10 mouse cellular contexts compared by ENCODE assay signal in genomic region chr15:8761741-8762271, GRCm38 (mm10). TPM values are rescaled to one million over a fixed set of nuclear protein-coding genes. Genes with fewer than 3 reads are reported as not detected.
DNase-seq lines count a peak whose midpoint lies in the region; ATAC-seq and TF ChIP-seq lines count a peak whose summit lies in the region.
"Had no signal": no experiment of that assay in that cellular context is flagged by ENCODE, and none has a peak within 500 bp of the region (broad histone marks: within the 10 kb centered on the region; RNA-seq: fewer than 3 reads in every experiment).

No protein-coding gene starts in this region.

- H3K9me3 ChIP-seq in lung, postnatal 0 days (ENCODE audit: low read length): no peaks in the 10 kb centered on the region
- no peaks in the 10 kb centered on the region for H3K9me3 ChIP-seq in hindbrain, postnatal 0 days (ENCODE audit: low read length)
- H3K9me3 ChIP-seq in stomach, embryonic 14.5 days (ENCODE audit: control insufficient read depth, low read depth, low read length): no peaks in the 10 kb centered on the region
- H3K9me3 ChIP-seq: embryonic facial prominence, embryonic 15.5 days; midbrain, embryonic 12.5 days had no signal

- 13% methylated on average over 9 of the region's 9 CpGs for WGBS in lung, postnatal 0 days
- 36% methylated on average over 9 of the region's 9 CpGs for WGBS in hindbrain, postnatal 0 days
- 16% methylated on average over 9 of the region's 9 CpGs for WGBS in stomach, embryonic 14.5 days

- DNase-seq in lung, postnatal 0 days (ENCODE audit: low spot score): peak; percentile 62
- no peak for DNase-seq in lung, postnatal 4 days
- DNase-seq in hindbrain, postnatal 0 days (ENCODE audit: low spot score): peak; percentile 53
- no peak for DNase-seq in cerebellum, postnatal 36 days
- DNase-seq in left cerebral cortex, adult 8-10 months (ENCODE audit: low spot score in 2 of 2): no peak
- DNase-seq in ovary, postnatal 10 days (ENCODE audit: low spot score): no peak

- H3K9ac ChIP-seq in lung, postnatal 0 days (replicated peaks; ENCODE audit: low read depth): no peak overlapping the region
- H3K9ac ChIP-seq in hindbrain, postnatal 0 days (replicated peaks; ENCODE audit: low read length): no peak overlapping the region
- H3K9ac ChIP-seq in stomach, embryonic 14.5 days (replicated peaks; ENCODE audit: low read depth, low read length): no peak overlapping the region
- H3K9ac ChIP-seq: embryonic facial prominence, embryonic 15.5 days; midbrain, embryonic 12.5 days had no signal

- no peaks in the 10 kb centered on the region for H3K4me1 ChIP-seq in lung, postnatal 0 days (ENCODE audit: insufficient read depth, low read depth, low read length)
- H3K4me1 ChIP-seq in hindbrain, postnatal 0 days (ENCODE audit: insufficient read depth, low read length): no peaks in the 10 kb centered on the region
- H3K4me1 ChIP-seq in stomach, embryonic 14.5 days (ENCODE audit: control insufficient read depth, insufficient read depth, low read length): peaks cover 5% of the 10 kb centered on the region; the same call in 1 of the 2 replicates
- H3K4me1 ChIP-seq: embryonic facial prominence, embryonic 15.5 days had no signal

- TF ChIP-seq EP300 in lung, postnatal 0 days (IDR thresholded peaks at IDR 0.05): no peak

- H3K4me2 ChIP-seq in lung, postnatal 0 days (replicated peaks; ENCODE audit: low read depth, low read length): no peak overlapping the region
- H3K4me2 ChIP-seq in hindbrain, postnatal 0 days (ENCODE audit: low read depth, low read length): no peak overlapping the region
- 0 out of 2 replicates have a peak overlapping the region, but pooled peaks have one; percentile 5 for H3K4me2 ChIP-seq in stomach, embryonic 14.5 days (replicated peaks; ENCODE audit: low read depth, low read length)
- H3K4me2 ChIP-seq: embryonic facial prominence, embryonic 15.5 days; midbrain, embryonic 12.5 days had no signal

- no peak for TF ChIP-seq CTCF in lung, postnatal 0 days (IDR thresholded peaks at IDR 0.05)
- no peak for TF ChIP-seq CTCF in hindbrain, postnatal 0 days (IDR thresholded peaks at IDR 0.05; ENCODE audit: low read depth)

- no peaks in the 10 kb centered on the region for H3K27me3 ChIP-seq in lung, postnatal 0 days (replicated peaks; ENCODE audit: insufficient read depth, low read length)
- H3K27me3 ChIP-seq in hindbrain, postnatal 0 days (ENCODE audit: insufficient read depth, low read length): no peaks in the 10 kb centered on the region
- no peaks in the 10 kb centered on the region for H3K27me3 ChIP-seq in stomach, embryonic 14.5 days (ENCODE audit: control insufficient read depth, insufficient read depth, low read length)
- H3K27me3 ChIP-seq: embryonic facial prominence, embryonic 15.5 days; midbrain, embryonic 12.5 days had no signal

- peak; percentile 30; the same call in 1 of the 2 replicates for ATAC-seq in lung, postnatal 0 days
- peak; percentile 82 for ATAC-seq in erythroblast, adult 5-6 weeks (replicated peaks; ENCODE audit: low FRiP score, poor library complexity, severe bottlenecking)
- peak; percentile 78 for ATAC-seq in hindbrain, postnatal 0 days
- ATAC-seq in stomach, embryonic 14.5 days (ENCODE audit: insufficient number of reproducible peaks, insufficient read depth, low FRiP score, low read depth): peak; percentile 38; the same call in 1 of the 2 replicates

- H3K36me3 ChIP-seq in lung, postnatal 0 days (ENCODE audit: insufficient read depth, low read length): no peaks in the 10 kb centered on the region
- no peaks in the 10 kb centered on the region for H3K36me3 ChIP-seq in hindbrain, postnatal 0 days (ENCODE audit: insufficient read depth, low read length)
- no peaks in the 10 kb centered on the region for H3K36me3 ChIP-seq in stomach, embryonic 14.5 days (ENCODE audit: control insufficient read depth, insufficient read depth, low read length)
- H3K36me3 ChIP-seq: embryonic facial prominence, embryonic 15.5 days; midbrain, embryonic 12.5 days had no signal

- 0 out of 2 replicates have a peak overlapping the region, but pooled peaks have one; percentile 26 for H3K27ac ChIP-seq in lung, postnatal 0 days (ENCODE audit: low read length)
- H3K27ac ChIP-seq in hindbrain, postnatal 0 days: no peak overlapping the region
- peak overlapping the region; percentile 66 for H3K27ac ChIP-seq in stomach, embryonic 14.5 days (ENCODE audit: low read length)
- H3K27ac ChIP-seq: embryonic facial prominence, embryonic 15.5 days; midbrain, embryonic 12.5 days had no signal

- no peak overlapping the region for H3K4me3 ChIP-seq in lung, postnatal 0 days (ENCODE audit: low read depth, low read length)
- H3K4me3 ChIP-seq in hindbrain, postnatal 0 days (ENCODE audit: low read length): no peak overlapping the region
- H3K4me3 ChIP-seq in stomach, embryonic 14.5 days (ENCODE audit: low read depth, low read length): no peak overlapping the region
- H3K4me3 ChIP-seq: embryonic facial prominence, embryonic 15.5 days; midbrain, embryonic 12.5 days had no signal

RNA-seq across cellular contexts. Expression of gene Slc1a3, which starts 51.2 kb away (rescaled TPM):
- 17.2 and 18.5 TPM in 2 replicates for polyA plus RNA-seq in lung, postnatal 0 days (2015; fragmentation: Nextera tagmentation; extraction: Ambion mirVana)
- 0.38 and 0.84 TPM in 2 replicates for total RNA-seq in erythroblast, adult 5-6 weeks (2015; ENCODE audit: low replicate concordance)
- 0.34 and 1.5 TPM in 2 replicates for total RNA-seq in erythroblast, adult 5-6 weeks (2017; ENCODE audit: low replicate concordance)
- 320 and 325 TPM in 2 replicates for total RNA-seq in hindbrain, postnatal 0 days (2014; rRNA removed)
- 288 and 331 TPM in 2 replicates for polyA plus RNA-seq in hindbrain, postnatal 0 days (2015; fragmentation: Nextera tagmentation; extraction: Ambion mirVana)
- polyA plus RNA-seq in stomach, embryonic 14.5 days (2014; fragmentation: Nextera tagmentation; extraction: Ambion mirVana): 18.3 and 19.3 TPM in 2 replicates
- total RNA-seq in left cerebral cortex, adult 8-10 months (2022): 100 to 1,000 TPM; 285 to 336 (median 314) TPM

Comparison
In these comparisons a context has a peak if more than half of its experiments do, and no peak if none do; other contexts are left out.
1. DNase-seq: peak in lung, postnatal 0 days (single experiment) and hindbrain, postnatal 0 days (single experiment); none in lung, postnatal 4 days (0 of 2), cerebellum, postnatal 36 days (0 of 2), left cerebral cortex, adult 8-10 months (0 of 2) and ovary, postnatal 10 days (single experiment).
2. ATAC-seq: peak in every context shown above with its lines; median percentile 82 in erythroblast, adult 5-6 weeks; 78 in hindbrain, postnatal 0 days; 38 in stomach, embryonic 14.5 days; 30 in lung, postnatal 0 days.
3. RNA of gene Slc1a3, which starts 51.2 kb away (total RNA-seq): 285 to 336 TPM in left cerebral cortex, adult 8-10 months and 320 to 325 TPM in hindbrain, postnatal 0 days; 0.34 to 1.5 TPM in erythroblast, adult 5-6 weeks; every median in the first group is over 100 times any median in the second.